In the genomic region with DNA sequence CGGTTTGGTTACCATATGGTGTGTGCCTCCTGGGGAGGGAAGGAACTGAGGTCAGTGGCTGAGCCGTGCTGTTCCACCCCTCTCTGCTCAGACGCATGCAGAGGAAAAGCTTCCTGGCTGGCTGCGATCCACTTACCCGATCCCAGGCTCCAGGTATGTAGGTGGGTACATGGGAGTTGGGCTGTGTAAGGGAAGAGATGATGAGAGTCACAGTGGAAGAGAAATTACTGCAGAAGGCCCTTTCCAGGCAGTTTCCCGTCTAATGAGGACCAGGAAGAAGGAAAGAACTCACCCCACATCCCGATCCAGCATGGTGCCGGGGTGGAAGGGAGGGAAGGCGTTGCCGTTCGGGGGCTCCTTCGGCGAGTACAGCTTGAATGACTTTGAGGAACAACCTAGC, we compare ENCODE assay signal across 11 mouse cellular contexts. TPM values are rescaled to one million over a fixed set of nuclear protein-coding genes. Genes with fewer than 3 reads are reported as not detected.
DNase-seq lines count a peak whose midpoint lies in the region; ATAC-seq and TF ChIP-seq lines count a peak whose summit lies in the region.
"Had no signal": no experiment of that assay in that cellular context is flagged by ENCODE, and none has a peak within 500 bp of the region (broad histone marks: within the 10 kb centered on the region; RNA-seq: fewer than 3 reads in every experiment).

No protein-coding gene starts in this region.

- ATAC-seq in erythroblast, adult 5-6 weeks (replicated peaks; ENCODE audit: low FRiP score, poor library complexity, severe bottlenecking), result no peak
- ATAC-seq in midbrain, postnatal 0 days (ENCODE audit: low FRiP score), result no peak
- ATAC-seq in neural tube, embryonic 15.5 days (ENCODE audit: low FRiP score), result no peak

- no peak overlapping the region for H3K9ac ChIP-seq in midbrain, postnatal 0 days (replicated peaks; ENCODE audit: low read length, poor library complexity, severe bottlenecking)
- no peak overlapping the region for H3K9ac ChIP-seq in neural tube, embryonic 15.5 days (replicated peaks)
- H3K9ac ChIP-seq: kidney, embryonic 15.5 days; lung, embryonic 14.5 days had no signal

- H3K4me1 ChIP-seq in erythroblast, embryonic 14.5 days (ENCODE audit: control insufficient read depth), result peaks cover 68% of the 10 kb centered on the region
- H3K4me1 ChIP-seq in midbrain, embryonic 10.5 days, result peaks cover 49% of the 10 kb centered on the region
- H3K4me1 ChIP-seq in midbrain, postnatal 0 days (ENCODE audit: insufficient read depth, low read length), result peaks cover 30% of the 10 kb centered on the region
- H3K4me1 ChIP-seq in limb, embryonic 10.5 days, result peaks cover 39% of the 10 kb centered on the region
- peaks cover 46% of the 10 kb centered on the region for H3K4me1 ChIP-seq in neural tube, embryonic 15.5 days

- H3K27ac ChIP-seq in midbrain, embryonic 10.5 days (replicated peaks), result no peak overlapping the region
- no peak overlapping the region for H3K27ac ChIP-seq in midbrain, postnatal 0 days (ENCODE audit: low read depth, low read length)
- H3K27ac ChIP-seq in limb, embryonic 10.5 days, result no peak overlapping the region
- no peak overlapping the region for H3K27ac ChIP-seq in neural tube, embryonic 15.5 days (replicated peaks)
- H3K27ac ChIP-seq: kidney, embryonic 15.5 days; left cerebral cortex, adult 2 months had no signal

- 92% methylated on average over 13 of the region's 13 CpGs for WGBS in midbrain, embryonic 10.5 days
- 92% methylated on average over 13 of the region's 13 CpGs for WGBS in midbrain, postnatal 0 days
- WGBS in limb, embryonic 10.5 days, result 94% methylated on average over 13 of the region's 13 CpGs
- 92% methylated on average over 13 of the region's 13 CpGs for WGBS in neural tube, embryonic 15.5 days

- no peaks in the 10 kb centered on the region for H3K27me3 ChIP-seq in erythroblast, embryonic 14.5 days (ENCODE audit: control insufficient read depth)
- H3K27me3 ChIP-seq in midbrain, embryonic 10.5 days (ENCODE audit: low read depth, poor library complexity, severe bottlenecking), result no peaks in the 10 kb centered on the region
- no peaks in the 10 kb centered on the region for H3K27me3 ChIP-seq in midbrain, postnatal 0 days (ENCODE audit: insufficient read depth, low read length)
- no peaks in the 10 kb centered on the region for H3K27me3 ChIP-seq in limb, embryonic 10.5 days (ENCODE audit: low read depth, poor library complexity, severe bottlenecking)
- no peaks in the 10 kb centered on the region for H3K27me3 ChIP-seq in neural tube, embryonic 15.5 days (replicated peaks)
- H3K27me3 ChIP-seq: kidney, embryonic 15.5 days had no signal

- H3K9me3 ChIP-seq in erythroblast, embryonic 14.5 days (ENCODE audit: control insufficient read depth, low read length), result no peaks in the 10 kb centered on the region
- H3K9me3 ChIP-seq in midbrain, embryonic 10.5 days (replicated peaks), result no peaks in the 10 kb centered on the region
- no peaks in the 10 kb centered on the region for H3K9me3 ChIP-seq in midbrain, postnatal 0 days (ENCODE audit: low read length)
- H3K9me3 ChIP-seq in limb, embryonic 10.5 days (replicated peaks), result no peaks in the 10 kb centered on the region
- no peaks in the 10 kb centered on the region for H3K9me3 ChIP-seq in neural tube, embryonic 15.5 days (replicated peaks)
- H3K9me3 ChIP-seq: kidney, embryonic 15.5 days had no signal

- H3K4me3 ChIP-seq in erythroblast, embryonic 14.5 days (replicated peaks), result peak overlapping the region; percentile 89
- H3K4me3 ChIP-seq in midbrain, embryonic 10.5 days, result peak overlapping the region; percentile 98
- H3K4me3 ChIP-seq in midbrain, postnatal 0 days (ENCODE audit: low read depth, low read length), result no peak overlapping the region
- 0 out of 2 replicates have a peak overlapping the region, but pooled peaks have one; percentile 96 for H3K4me3 ChIP-seq in limb, embryonic 10.5 days
- H3K4me3 ChIP-seq in neural tube, embryonic 15.5 days (replicated peaks), result no peak overlapping the region
- H3K4me3 ChIP-seq: left cerebral cortex, adult 2 months had no signal

- H3K4me2 ChIP-seq in midbrain, postnatal 0 days (ENCODE audit: low read depth, low read length, poor library complexity, severe bottlenecking), result no peak overlapping the region
- H3K4me2 ChIP-seq in neural tube, embryonic 15.5 days, result 0 out of 2 replicates have a peak overlapping the region, but pooled peaks have one; percentile 92

- no peak for DNase-seq in midbrain, embryonic 10.5 days (ENCODE audit: low spot score)
- DNase-seq in midbrain, postnatal 0 days (ENCODE audit: low spot score), result no peak
- DNase-seq in limb, embryonic 10.5 days (ENCODE audit: low spot score), result no peak
- no peak for DNase-seq in ovary, postnatal 36 days (ENCODE audit: low spot score)
- no peak for DNase-seq in right cerebral cortex, postnatal 4 days

- TF ChIP-seq CTCF in midbrain, postnatal 0 days (IDR thresholded peaks at IDR 0.05), result no peak

- peaks cover 67% of the 10 kb centered on the region for H3K36me3 ChIP-seq in erythroblast, embryonic 14.5 days (ENCODE audit: control insufficient read depth)
- peaks cover 61% of the 10 kb centered on the region for H3K36me3 ChIP-seq in midbrain, embryonic 10.5 days
- peaks cover 44% of the 10 kb centered on the region for H3K36me3 ChIP-seq in midbrain, postnatal 0 days (ENCODE audit: insufficient read depth, low read length)
- H3K36me3 ChIP-seq in limb, embryonic 10.5 days, result peaks cover 69% of the 10 kb centered on the region
- H3K36me3 ChIP-seq in neural tube, embryonic 15.5 days, result peaks cover 47% of the 10 kb centered on the region

RNA-seq across cellular contexts. Expression of gene Pprc1, which starts 8.7 kb away (rescaled TPM):
- 1.9 and 3.3 TPM in 2 replicates for polyA plus RNA-seq in erythroblast, embryonic 14.5 days (2012)
- 19.6 and 30.7 TPM in 2 replicates for total RNA-seq in erythroblast, adult 5-6 weeks (2015; ENCODE audit: low replicate concordance)
- total RNA-seq in erythroblast, adult 5-6 weeks (2017; ENCODE audit: low replicate concordance), result 11.7 and 20.1 TPM in 2 replicates
- polyA plus RNA-seq in midbrain, embryonic 10.5 days (2016; fragmentation: Nextera tagmentation; extraction: Ambion mirVana), result 41.8 and 45.9 TPM in 2 replicates
- 9.9 and 10.4 TPM in 2 replicates for total RNA-seq in midbrain, postnatal 0 days (2014; rRNA removed)
- polyA plus RNA-seq in midbrain, postnatal 0 days (2015; fragmentation: Nextera tagmentation; extraction: Ambion mirVana), result 8.8 and 9.8 TPM in 2 replicates
- polyA plus RNA-seq in limb, embryonic 10.5 days (2016; fragmentation: Nextera tagmentation; extraction: Ambion mirVana), result 63.0 and 73.3 TPM in 2 replicates
- polyA plus RNA-seq in neural tube, embryonic 15.5 days (2015; fragmentation: Nextera tagmentation; extraction: Ambion mirVana), result 16.1 and 24.0 TPM in 2 replicates

RNA-seq across cellular contexts. Expression of gene Ldb1, which starts 9.0 kb away (rescaled TPM):
- 65.5 and 65.9 TPM in 2 replicates for polyA plus RNA-seq in erythroblast, embryonic 14.5 days (2012)
- total RNA-seq in erythroblast, adult 5-6 weeks (2015; ENCODE audit: low replicate concordance), result 13.2 and 16.3 TPM in 2 replicates
- total RNA-seq in erythroblast, adult 5-6 weeks (2017; ENCODE audit: low replicate concordance), result 21.6 and 37.9 TPM in 2 replicates
- polyA plus RNA-seq in midbrain, embryonic 10.5 days (2016; fragmentation: Nextera tagmentation; extraction: Ambion mirVana), result 79.0 and 79.2 TPM in 2 replicates
- 121 and 139 TPM in 2 replicates for total RNA-seq in midbrain, postnatal 0 days (2014; rRNA removed)
- polyA plus RNA-seq in midbrain, postnatal 0 days (2015; fragmentation: Nextera tagmentation; extraction: Ambion mirVana), result 83.7 and 84.5 TPM in 2 replicates
- polyA plus RNA-seq in limb, embryonic 10.5 days (2016; fragmentation: Nextera tagmentation; extraction: Ambion mirVana), result 96.4 and 104 TPM in 2 replicates
- polyA plus RNA-seq in neural tube, embryonic 15.5 days (2015; fragmentation: Nextera tagmentation; extraction: Ambion mirVana), result 93.4 and 93.9 TPM in 2 replicates

RNA-seq across cellular contexts. Expression of gene Hps6, which starts 32.7 kb away (rescaled TPM):
- 0.04 and 0.06 TPM in 2 replicates for polyA plus RNA-seq in erythroblast, embryonic 14.5 days (2012)
- total RNA-seq in erythroblast, adult 5-6 weeks (2015; ENCODE audit: low replicate concordance), result not detected in 2 replicates
- 0.28 and 0.77 TPM in 2 replicates for total RNA-seq in erythroblast, adult 5-6 weeks (2017; ENCODE audit: low replicate concordance)
- 4.3 and 4.7 TPM in 2 replicates for polyA plus RNA-seq in midbrain, embryonic 10.5 days (2016; fragmentation: Nextera tagmentation; extraction: Ambion mirVana)
- 8.9 and 9.4 TPM in 2 replicates for total RNA-seq in midbrain, postnatal 0 days (2014; rRNA removed)
- polyA plus RNA-seq in midbrain, postnatal 0 days (2015; fragmentation: Nextera tagmentation; extraction: Ambion mirVana), result 3.9 and 4.6 TPM in 2 replicates
- polyA plus RNA-seq in limb, embryonic 10.5 days (2016; fragmentation: Nextera tagmentation; extraction: Ambion mirVana), result 4.7 and 5.3 TPM in 2 replicates
- polyA plus RNA-seq in neural tube, embryonic 15.5 days (2015; fragmentation: Nextera tagmentation; extraction: Ambion mirVana), result 5.4 and 7.8 TPM in 2 replicates

RNA-seq across cellular contexts. Expression of gene Armh3, which starts 37.7 kb away (rescaled TPM):
- 0.07 TPM in 1 of 2 replicates, not detected in the other for polyA plus RNA-seq in erythroblast, embryonic 14.5 days (2012)
- total RNA-seq in erythroblast, adult 5-6 weeks (2015; ENCODE audit: low replicate concordance), result 0.42 and 1.3 TPM in 2 replicates
- 0.60 and 1.4 TPM in 2 replicates for total RNA-seq in erythroblast, adult 5-6 weeks (2017; ENCODE audit: low replicate concordance)
- polyA plus RNA-seq in midbrain, embryonic 10.5 days (2016; fragmentation: Nextera tagmentation; extraction: Ambion mirVana), result 16.7 and 19.8 TPM in 2 replicates
- 17.4 and 18.9 TPM in 2 replicates for total RNA-seq in midbrain, postnatal 0 days (2014; rRNA removed)
- polyA plus RNA-seq in midbrain, postnatal 0 days (2015; fragmentation: Nextera tagmentation; extraction: Ambion mirVana), result 18.1 and 20.1 TPM in 2 replicates
- polyA plus RNA-seq in limb, embryonic 10.5 days (2016; fragmentation: Nextera tagmentation; extraction: Ambion mirVana), result 18.0 and 20.1 TPM in 2 replicates
- 20.5 and 21.3 TPM in 2 replicates for polyA plus RNA-seq in neural tube, embryonic 15.5 days (2015; fragmentation: Nextera tagmentation; extraction: Ambion mirVana)

RNA-seq across cellular contexts. Expression of gene Nolc1, which starts 39.7 kb away (rescaled TPM):
- polyA plus RNA-seq in erythroblast, embryonic 14.5 days (2012), result 3.1 and 3.4 TPM in 2 replicates
- total RNA-seq in erythroblast, adult 5-6 weeks (2015; ENCODE audit: low replicate concordance), result 12.7 and 16.9 TPM in 2 replicates
- total RNA-seq in erythroblast, adult 5-6 weeks (2017; ENCODE audit: low replicate concordance), result 25.9 and 31.9 TPM in 2 replicates
- 128 and 141 TPM in 2 replicates for polyA plus RNA-seq in midbrain, embryonic 10.5 days (2016; fragmentation: Nextera tagmentation; extraction: Ambion mirVana)
- total RNA-seq in midbrain, postnatal 0 days (2014; rRNA removed), result 26.0 and 35.5 TPM in 2 replicates
- 55.7 and 63.5 TPM in 2 replicates for polyA plus RNA-seq in midbrain, postnatal 0 days (2015; fragmentation: Nextera tagmentation; extraction: Ambion mirVana)
- polyA plus RNA-seq in limb, embryonic 10.5 days (2016; fragmentation: Nextera tagmentation; extraction: Ambion mirVana), result 145 and 186 TPM in 2 replicates
- polyA plus RNA-seq in neural tube, embryonic 15.5 days (2015; fragmentation: Nextera tagmentation; extraction: Ambion mirVana), result 59.4 and 67.9 TPM in 2 replicates

Comparison
In these comparisons a context has a peak if more than half of its experiments do, and no peak if none do; other contexts are left out.
1. H3K4me3 ChIP-seq: peak in erythroblast, embryonic 14.5 days (single experiment), midbrain, embryonic 10.5 days (single experiment) and limb, embryonic 10.5 days (single experiment); none in midbrain, postnatal 0 days (single experiment) and neural tube, embryonic 15.5 days (single experiment).